Mouse (Mus musculus) forebrain, embryonic 16.5 days (tissue): ENCODE measurements around the gene Thrb. TPM values are rescaled to one million over a fixed set of nuclear protein-coding genes. Genes with fewer than 3 reads are reported as not detected.

ENCODE experiments used
- ATAC-seq: fragments of 200-750 bp; cut with Nextera tagmentation; 2 replicates; pipeline ENCODE4 v1.8.0; 2017; ENCODE audit warnings: mild to moderate bottlenecking, moderate library complexity
- H3K27ac ChIP-seq: fragments of 300-500 bp; sonication (generic); 2 replicates; pipeline ENCODE4 v1.5.1; 2014; ENCODE audit warnings: low read length, control low read depth
- H3K27me3 ChIP-seq: fragments of 300-500 bp; sonication (generic); replicated peaks from 2 replicates; pipeline ENCODE4 v1.6.1; 2014; ENCODE audit warnings: low read length; ENCODE audit not compliant: control insufficient read depth, insufficient read depth
- H3K36me3 ChIP-seq: fragments of 300-500 bp; sonication (generic); 2 replicates; pipeline ENCODE4 v1.6.1; 2014; ENCODE audit not compliant: control insufficient read depth, insufficient read depth
- H3K4me1 ChIP-seq: fragments of 300-500 bp; sonication (generic); replicated peaks from 2 replicates; pipeline ENCODE4 v1.6.1; 2014; ENCODE audit warnings: low read length; ENCODE audit not compliant: control insufficient read depth, insufficient read depth
- H3K4me2 ChIP-seq: fragments of 300-500 bp; sonication (generic); 2 replicates; pipeline ENCODE4 v1.6.1; 2014; ENCODE audit warnings: mild to moderate bottlenecking, low read length, control low read depth
- H3K4me3 ChIP-seq: fragments of 300-500 bp; sonication (generic); replicated peaks from 2 replicates; pipeline ENCODE4 v1.5.1; 2014; ENCODE audit warnings: mild to moderate bottlenecking, low read length, control low read depth
- H3K9ac ChIP-seq: fragments of 300-500 bp; sonication (generic); replicated peaks from 2 replicates; pipeline ENCODE4 v1.6.1; 2014; ENCODE audit warnings: low read depth, low read length, control low read depth
- H3K9me3 ChIP-seq: fragments of 300-500 bp; sonication (generic); 2 replicates; pipeline ENCODE4 v1.6.1; 2016; ENCODE audit warnings: low read length; ENCODE audit not compliant: control insufficient read depth
- WGBS: fragments of 180-500 bp; shearing (Covaris S2); extraction: QIAGEN DNeasy Blood & Tissue Kit; methylation state at CpG from one replicate; pipeline ENCODE4 v1.1.7; 2014; 5-methylcytosine and 5-hydroxymethylcytosine counted together
- polyA plus RNA-seq: library from polyadenylated mRNA; unstranded; fragments of >200 nt; fragmentation: Nextera tagmentation; extraction: Ambion mirVana; gene quantifications from 2 replicates; pipeline ENCODE4 v1.2.1, GENCODE M21; 2015

Thrb gene
- polyA plus RNA-seq, 1 experiment from 2014 or later: 1.6 TPM

DNA sequence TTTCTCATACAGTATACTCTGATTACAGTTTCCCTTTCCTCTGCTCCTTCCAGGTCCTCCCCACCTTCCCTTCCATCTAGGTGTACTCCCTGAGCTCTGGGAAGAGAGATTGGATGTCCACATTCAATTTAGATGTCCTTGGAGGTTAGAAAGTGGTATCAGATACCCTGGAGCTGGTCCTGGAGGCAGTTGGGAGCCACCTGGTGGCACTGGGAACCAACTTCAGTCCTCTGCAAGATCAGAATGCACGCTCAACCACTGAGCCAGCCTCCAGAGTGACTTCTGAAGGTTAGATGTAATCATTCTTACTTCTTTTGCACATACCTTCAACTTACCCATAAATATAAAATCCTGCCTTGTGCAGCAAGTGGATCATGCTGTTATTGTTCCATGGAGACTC, 244.5 kb downstream of the Thrb start:
- Histone ChIP-seq H3K4me3 (no peak overlapping the region), H3K9ac (no peak overlapping the region), H3K36me3 (no peaks in the 10 kb centered on the region), H3K9me3 (no peaks in the 10 kb centered on the region), H3K27me3 (no peaks in the 10 kb centered on the region), H3K4me2 (no peak overlapping the region), H3K27ac (no peak overlapping the region), H3K4me1 (no peaks in the 10 kb centered on the region; the same call in 1 of the 2 replicates)
- no peak for ATAC-seq
- 72% methylated on average over 1 of the region's 1 CpGs for WGBS

DNA sequence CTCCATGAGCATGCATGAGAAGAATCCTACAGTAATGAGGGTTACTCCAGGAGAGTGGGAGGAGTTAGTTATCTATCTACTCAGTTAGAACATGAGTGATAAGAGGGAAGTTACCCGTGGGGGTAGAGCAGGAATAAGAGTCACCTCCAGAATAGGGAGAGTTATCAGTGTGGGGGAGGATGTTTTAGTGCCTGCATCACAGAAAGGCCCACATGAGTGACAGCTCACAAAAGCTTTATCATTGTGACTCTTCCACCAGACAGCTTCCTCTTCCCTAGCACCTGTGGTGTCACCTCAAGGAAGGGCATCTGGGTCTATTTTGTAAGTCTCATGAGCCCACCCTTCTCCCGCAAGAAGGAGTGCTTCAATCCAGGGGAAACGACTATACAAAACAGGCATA, 245.6 kb downstream of the Thrb start:
- H3K27ac ChIP-seq: no peak overlapping the region
- no peak for ATAC-seq

DNA sequence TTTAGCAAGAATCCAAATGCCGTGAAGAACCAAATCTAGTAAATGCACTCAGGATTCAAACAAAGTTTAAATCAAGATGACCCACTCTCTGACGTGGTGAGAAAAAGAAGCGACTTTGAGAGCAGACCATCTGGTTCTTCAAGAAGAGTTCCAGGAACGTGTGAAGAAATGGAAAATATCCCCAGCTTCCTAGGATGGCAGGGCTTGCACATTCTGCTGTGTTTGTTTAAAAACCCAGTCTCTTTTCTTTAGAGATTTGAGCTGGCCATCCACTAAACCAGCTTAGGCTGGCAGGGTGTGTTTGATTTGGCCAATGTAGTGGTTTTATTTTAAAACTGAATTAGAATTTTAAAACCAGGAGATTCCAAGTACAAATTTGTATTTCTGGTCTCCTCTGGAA, 246.9 kb downstream of the Thrb start:
- Histone ChIP-seq H3K27me3 (no peaks in the 10 kb centered on the region), H3K9me3 (no peaks in the 10 kb centered on the region), H3K36me3 (no peaks in the 10 kb centered on the region), H3K9ac (no peak overlapping the region), H3K4me2 (no peak overlapping the region), H3K4me1 (no peaks in the 10 kb centered on the region), H3K4me3 (no peak overlapping the region), H3K27ac (no peak overlapping the region)
- no peak for ATAC-seq
- WGBS: 75% methylated on average over 4 of the region's 4 CpGs

More for the DNA sequence above, 245.6 kb downstream of the Thrb start:
- Histone ChIP-seq H3K4me1 (no peaks in the 10 kb centered on the region), H3K9ac (no peak overlapping the region), H3K4me3 (no peak overlapping the region), H3K9me3 (no peaks in the 10 kb centered on the region), H3K4me2 (no peak overlapping the region), H3K27me3 (no peaks in the 10 kb centered on the region), H3K36me3 (no peaks in the 10 kb centered on the region)
- 82% methylated on average over 3 of the region's 3 CpGs for WGBS

DNA sequence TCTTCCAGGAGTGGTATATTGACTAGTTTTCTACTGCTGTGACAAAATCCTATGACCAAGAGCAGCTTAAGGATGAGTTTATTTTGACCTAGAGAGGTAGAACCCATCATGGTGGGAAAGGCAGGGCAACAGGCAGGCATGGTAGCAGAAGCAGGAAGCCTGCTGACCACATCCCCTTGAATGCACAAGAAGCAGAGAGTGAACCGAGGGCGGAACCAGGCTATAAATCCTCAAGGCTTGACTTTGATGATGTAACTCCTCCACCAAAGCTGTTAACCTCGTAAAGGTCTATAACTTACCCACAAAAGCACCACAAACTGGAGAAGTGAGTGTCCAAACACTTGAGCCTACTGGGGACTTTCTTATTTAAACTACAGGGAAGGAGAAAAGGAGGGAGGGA, 251.1 kb downstream of the Thrb start:
- H3K27me3 ChIP-seq: no peaks in the 10 kb centered on the region
- H3K9ac ChIP-seq: no peak overlapping the region
- H3K27ac ChIP-seq: no peak overlapping the region
- no peak overlapping the region for H3K4me2 ChIP-seq
- H3K4me1 ChIP-seq: no peaks in the 10 kb centered on the region
- no peaks in the 10 kb centered on the region for H3K36me3 ChIP-seq
- H3K9me3 ChIP-seq: no peaks in the 10 kb centered on the region
- ATAC-seq: no peak
- 85% methylated on average over 3 of the region's 3 CpGs for WGBS
- H3K4me3 ChIP-seq: no peak overlapping the region

DNA sequence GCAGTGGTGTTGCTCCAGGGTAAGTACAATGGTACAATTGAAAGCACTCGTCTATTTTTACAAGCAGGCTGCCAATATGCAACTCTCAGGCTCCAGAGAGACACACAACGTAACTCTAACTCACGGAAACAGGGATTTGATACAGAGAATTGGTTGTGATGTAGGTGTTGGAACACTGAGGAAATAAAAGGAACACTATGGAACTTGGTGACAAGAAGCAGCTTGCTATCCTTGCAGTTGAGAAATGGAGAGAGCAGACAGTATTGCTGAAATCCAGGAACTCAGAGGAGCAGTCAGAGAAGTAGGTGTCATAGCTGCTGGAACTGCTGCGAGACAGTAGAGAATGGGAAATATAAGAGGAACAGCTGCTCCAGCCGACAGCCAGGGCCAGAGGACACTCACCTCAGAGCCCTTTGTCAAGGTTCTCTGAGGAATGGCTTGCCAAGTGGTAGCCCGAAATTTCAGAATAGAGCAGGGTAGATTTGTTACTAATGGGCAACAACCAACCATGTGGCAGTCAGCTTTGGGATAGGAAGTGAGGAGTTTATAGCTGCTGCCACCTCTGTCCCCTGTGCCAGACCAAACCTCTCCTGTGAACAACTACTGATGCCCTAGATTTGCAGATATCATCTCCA, 252.6 kb downstream of the Thrb start:
- Histone ChIP-seq H3K4me2 (no peak overlapping the region), H3K9me3 (no peaks in the 10 kb centered on the region), H3K36me3 (no peaks in the 10 kb centered on the region), H3K9ac (no peak overlapping the region), H3K27ac (no peak overlapping the region), H3K4me1 (no peaks in the 10 kb centered on the region), H3K27me3 (no peaks in the 10 kb centered on the region), H3K4me3 (no peak overlapping the region)
- WGBS: 68% methylated on average over 6 of the region's 6 CpGs
- ATAC-seq: no peak

DNA sequence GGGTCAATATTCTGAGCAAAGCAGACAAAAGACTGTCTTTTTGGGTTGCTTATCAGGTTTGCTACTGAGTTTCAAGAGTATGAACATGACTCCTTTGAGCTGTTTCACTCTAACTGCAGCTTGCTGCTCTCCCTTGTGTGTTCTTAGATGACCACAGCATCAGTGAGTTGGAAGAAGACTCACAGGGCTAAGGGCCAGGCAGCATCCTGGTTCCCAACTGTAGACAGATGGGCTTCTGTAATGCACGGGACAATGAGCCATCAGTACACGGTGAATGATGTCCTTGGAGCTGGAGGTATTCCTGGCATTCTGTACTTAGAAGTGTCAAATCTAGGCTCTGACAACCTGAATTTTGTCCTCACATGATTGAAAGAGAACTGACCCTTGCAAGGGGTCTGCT, 255.5 kb downstream of the Thrb start:
- no peak overlapping the region for H3K4me2 ChIP-seq
- no peak overlapping the region for H3K27ac ChIP-seq
- H3K4me3 ChIP-seq: no peak overlapping the region
- no peaks in the 10 kb centered on the region for H3K4me1 ChIP-seq
- no peaks in the 10 kb centered on the region for H3K27me3 ChIP-seq
- H3K36me3 ChIP-seq: no peaks in the 10 kb centered on the region
- no peak overlapping the region for H3K9ac ChIP-seq
- H3K9me3 ChIP-seq: no peaks in the 10 kb centered on the region
- 85% methylated on average over 2 of the region's 2 CpGs for WGBS
- ATAC-seq: no peak

DNA sequence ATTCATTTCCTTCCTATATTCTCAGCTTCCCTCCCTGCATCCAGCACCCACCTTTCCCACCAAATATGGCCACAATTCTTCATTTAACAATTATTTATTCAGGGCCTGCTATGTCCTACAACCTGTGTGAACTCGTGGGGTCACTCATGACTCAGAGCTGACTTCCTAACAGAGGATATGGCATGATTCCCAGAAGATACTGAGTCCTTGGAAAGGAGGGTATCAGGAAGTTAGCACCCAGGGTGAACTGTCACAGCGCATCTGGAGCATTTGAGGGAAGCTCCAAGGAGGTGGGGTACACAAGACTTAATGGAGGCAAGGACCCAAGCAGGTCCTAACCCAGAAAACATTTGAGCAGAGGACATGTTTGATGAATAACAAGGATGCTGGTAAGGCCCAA, 256.6 kb downstream of the Thrb start:
- Histone ChIP-seq H3K9me3 (no peaks in the 10 kb centered on the region), H3K36me3 (no peaks in the 10 kb centered on the region), H3K4me3 (no peak overlapping the region), H3K9ac (no peak overlapping the region), H3K27ac (no peak overlapping the region), H3K4me2 (no peak overlapping the region), H3K4me1 (no peaks in the 10 kb centered on the region), H3K27me3 (no peaks in the 10 kb centered on the region)
- ATAC-seq: no peak
- 82% methylated on average over 2 of the region's 2 CpGs for WGBS

DNA sequence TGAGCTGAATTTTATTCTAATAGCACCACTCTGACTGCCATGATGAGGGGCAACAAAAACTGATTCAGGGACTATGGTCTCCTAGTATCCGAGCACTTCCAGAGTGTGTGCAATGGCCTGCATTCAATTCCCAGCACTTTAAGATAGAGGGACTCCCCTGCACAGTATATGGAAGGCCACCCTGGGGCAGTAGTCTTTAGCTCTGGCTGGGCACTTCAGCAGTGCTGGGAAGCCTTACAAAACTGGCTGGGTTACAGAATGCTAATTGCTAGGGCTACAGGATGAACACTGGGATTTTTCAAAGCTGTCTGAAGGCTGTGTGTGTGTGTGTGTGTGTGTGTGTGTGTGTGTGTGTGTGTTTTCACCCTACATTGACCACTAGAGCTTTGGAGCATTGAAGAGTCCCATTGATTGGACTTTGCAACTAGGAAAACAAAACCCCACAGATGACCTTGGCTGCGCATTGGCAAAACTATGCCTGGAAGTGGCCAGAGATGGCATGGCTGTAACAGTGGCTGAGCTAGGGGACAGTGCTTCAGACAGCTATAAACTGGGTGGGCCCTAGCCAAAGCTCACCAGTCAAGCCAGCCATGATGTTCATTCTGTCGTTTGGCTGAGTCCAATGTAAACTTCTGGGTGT, 257.2 kb downstream of the Thrb start:
- no peak overlapping the region for H3K4me2 ChIP-seq
- no peaks in the 10 kb centered on the region for H3K27me3 ChIP-seq
- no peaks in the 10 kb centered on the region for H3K9me3 ChIP-seq
- no peaks in the 10 kb centered on the region for H3K4me1 ChIP-seq
- WGBS: 50% methylated on average over 3 of the region's 3 CpGs
- H3K27ac ChIP-seq: no peak overlapping the region
- H3K4me3 ChIP-seq: no peak overlapping the region
- peak; percentile 47; the same call in 1 of the 2 replicates for ATAC-seq
- H3K9ac ChIP-seq: no peak overlapping the region
- H3K36me3 ChIP-seq: no peaks in the 10 kb centered on the region

DNA sequence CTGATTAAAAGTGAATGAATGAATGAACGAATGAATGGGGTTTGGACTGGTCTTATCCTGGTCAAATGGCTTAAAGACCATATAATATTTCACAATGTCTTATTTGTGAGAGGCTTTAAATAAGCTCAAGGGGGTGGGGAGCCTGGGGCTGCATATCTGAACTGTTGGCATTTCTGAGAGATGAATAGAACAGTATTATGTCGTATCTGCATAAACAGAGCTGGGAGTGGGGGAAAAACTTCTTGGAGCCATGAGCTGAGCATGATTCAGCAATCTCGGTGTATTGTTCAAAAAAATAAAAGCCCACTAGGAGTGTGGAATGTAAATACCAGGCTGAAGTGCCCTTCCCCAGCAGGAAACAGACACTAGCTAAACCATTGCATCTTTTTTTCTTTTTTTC, 257.8 kb downstream of the Thrb start:
- H3K9ac ChIP-seq: no peak overlapping the region
- H3K9me3 ChIP-seq: no peaks in the 10 kb centered on the region
- H3K27ac ChIP-seq: no peak overlapping the region
- no peak overlapping the region for H3K4me3 ChIP-seq
- no peak for ATAC-seq
- no peaks in the 10 kb centered on the region for H3K4me1 ChIP-seq
- 17% methylated on average over 3 of the region's 3 CpGs for WGBS
- H3K27me3 ChIP-seq: no peaks in the 10 kb centered on the region
- no peaks in the 10 kb centered on the region for H3K36me3 ChIP-seq
- no peak overlapping the region for H3K4me2 ChIP-seq
